Mouse (Mus musculus) NIH3T3 (cell line): ENCODE results near the gene Harbi1.
A peak's percentile ranks its signal among the peaks of the same experiment; 100 is the strongest.

ENCODE experiments used
- DNase-seq: peaks from one replicate; pipeline ENCODE4 v3.0.0-alpha.2; 2012; ENCODE audit warnings: low read depth

Harbi1 gene

DNA sequence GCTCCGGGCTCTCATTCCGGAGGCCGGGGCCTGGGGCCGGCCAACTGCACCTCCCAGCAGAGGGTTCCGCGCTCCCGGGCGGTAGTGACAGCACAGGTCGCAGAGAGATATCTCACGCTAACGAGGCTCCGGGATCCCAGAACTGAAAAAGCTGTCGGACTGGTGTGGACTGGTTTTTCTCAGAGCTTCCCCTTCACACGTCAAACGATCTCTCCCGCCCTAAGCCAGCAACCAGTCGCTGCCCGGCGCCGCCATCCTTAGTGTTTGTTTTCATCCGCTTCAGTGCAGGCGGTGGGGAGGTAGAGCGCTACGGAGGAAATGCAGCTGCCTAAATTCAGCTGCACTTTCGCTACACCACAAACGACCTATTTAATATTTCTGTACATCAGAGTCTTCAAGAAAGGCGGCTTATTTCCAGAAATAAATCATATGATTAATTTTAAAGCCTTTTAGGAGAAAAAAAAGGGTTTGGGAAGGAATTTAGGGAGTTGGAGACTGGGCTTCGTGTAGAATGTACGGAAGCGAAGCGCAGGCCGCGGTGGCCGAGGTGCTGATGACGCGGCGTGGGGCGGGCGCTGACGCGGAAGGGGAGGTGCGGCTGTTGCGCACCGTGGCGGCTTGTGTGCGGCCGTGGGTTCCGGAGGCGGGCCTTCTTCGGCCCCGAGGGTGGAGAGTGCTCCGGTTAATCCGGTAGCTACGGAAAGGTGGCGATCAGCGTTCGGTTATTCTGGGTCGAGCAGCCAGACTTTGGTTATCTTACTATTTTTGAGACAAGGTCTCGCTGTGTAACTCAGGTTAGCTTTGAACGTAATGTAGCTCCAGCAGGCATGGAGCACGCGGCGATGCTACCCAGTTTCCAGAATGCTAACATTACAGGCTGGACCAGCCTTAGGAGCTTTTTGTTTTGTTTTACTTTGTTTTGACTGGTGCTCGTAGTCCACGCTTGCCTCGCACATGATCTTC lies at the start of gene Harbi1, which contains the start of gene Atg13:
Gene Harbi1, plus strand, starts transcription at position 581 of the 963 bp plus-strand sequence.
Gene Atg13, minus strand, starts transcription at position 305 of the 963 bp plus-strand sequence.
- peak; percentile 95 for DNase-seq

DNA sequence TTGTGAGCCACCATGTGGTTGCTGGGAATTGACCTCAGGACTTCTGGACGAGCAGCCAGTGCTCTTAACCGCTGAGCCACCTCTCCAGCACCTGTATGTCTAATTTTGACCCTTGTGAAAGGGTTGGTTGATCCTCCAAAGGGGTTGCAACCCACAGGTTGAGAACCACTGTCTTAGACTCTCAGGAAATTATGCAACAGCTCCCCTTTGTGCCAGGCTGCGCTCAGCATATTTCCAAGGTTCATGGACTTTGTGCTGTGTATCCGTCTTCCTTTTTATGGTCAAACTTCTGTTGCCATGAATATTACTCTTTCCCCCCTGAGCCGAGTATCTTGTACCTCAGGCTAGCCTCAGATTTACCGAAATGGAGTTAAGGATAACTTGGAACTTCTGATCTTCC lies 49.7 kb upstream of the Harbi1 start:
- no peak for DNase-seq

DNA sequence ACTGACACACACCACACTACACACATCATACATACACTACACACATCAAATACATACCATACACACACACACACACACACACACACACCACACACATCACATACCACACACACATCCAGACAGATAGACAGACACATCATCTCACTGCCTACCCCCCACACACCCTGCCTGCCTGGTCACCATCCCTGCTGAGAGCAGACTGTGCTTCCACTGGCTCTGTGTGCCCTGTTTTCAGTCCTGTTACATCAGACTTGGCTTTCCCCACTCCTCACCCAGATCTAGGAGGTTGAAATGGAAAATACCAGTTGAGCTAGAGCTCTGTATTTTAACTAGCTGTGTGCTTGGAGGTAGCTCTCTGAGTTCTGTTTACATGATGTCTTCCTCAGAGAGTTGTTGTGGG lies 45.9 kb upstream of the Harbi1 start:
- DNase-seq: no peak

DNA sequence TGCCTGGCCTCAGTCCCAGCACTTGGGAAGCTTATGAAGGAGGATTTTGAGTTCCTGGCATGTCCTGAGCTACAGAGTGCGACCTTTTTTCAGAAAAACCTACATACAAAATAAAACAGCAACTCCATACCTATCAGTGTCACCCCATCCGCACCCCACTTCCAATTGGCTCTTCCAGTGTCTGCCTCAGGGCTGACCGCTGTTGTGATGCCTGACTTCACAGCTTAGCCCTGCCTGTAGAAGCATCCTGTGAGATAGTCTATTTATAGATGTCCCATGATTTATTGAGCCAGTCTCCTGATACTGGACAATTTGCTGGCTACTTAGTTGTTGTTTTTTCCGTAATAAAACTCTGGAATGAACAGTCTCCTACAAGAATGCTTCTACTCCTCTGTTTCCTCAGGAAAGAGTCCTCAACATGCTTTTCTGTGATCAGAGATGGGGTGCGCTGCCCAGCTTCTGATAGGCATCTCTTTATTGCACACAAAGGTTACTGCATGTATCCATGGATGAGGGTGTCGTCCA lies 44.2 kb upstream of the Harbi1 start:
- DNase-seq: no peak

DNA sequence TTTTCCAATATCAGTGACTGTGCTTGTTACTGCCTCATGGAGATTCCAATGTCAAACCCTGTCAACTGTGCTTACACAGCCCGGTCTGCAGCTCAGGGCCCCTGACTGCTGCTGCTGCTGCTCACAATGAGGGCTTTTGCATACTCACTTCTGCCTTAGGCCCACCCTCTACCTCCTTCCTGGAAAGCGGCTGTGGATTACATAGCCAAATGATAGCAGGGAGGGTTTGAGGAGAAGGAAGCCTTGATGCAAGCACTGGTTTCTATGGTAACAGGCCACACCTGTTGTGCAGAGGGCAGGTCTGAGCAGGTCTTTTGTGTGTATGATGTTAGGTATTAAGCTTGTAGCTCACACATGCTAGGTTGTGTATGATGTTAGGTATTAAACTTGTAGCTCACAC lies 42.9 kb upstream of the Harbi1 start:
- no peak for DNase-seq

DNA sequence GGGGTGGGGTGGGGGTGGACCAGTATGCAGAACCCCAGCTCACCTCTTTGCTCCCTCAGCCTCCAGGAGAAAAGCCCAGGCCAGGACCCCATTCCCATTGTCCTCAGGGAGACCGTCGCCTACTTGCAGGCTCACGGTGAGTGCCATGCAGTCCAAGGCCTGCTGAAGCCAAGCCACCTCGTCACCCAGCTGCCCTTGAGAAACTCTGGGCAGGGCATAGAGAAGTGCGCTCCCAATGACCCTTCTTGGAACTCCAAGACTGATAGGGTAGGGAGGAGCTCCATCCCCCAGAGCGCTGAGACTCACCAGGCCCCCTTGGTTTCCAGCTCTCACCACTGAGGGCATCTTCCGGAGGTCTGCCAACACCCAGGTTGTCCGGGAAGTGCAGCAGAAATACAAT lies 41.3 kb upstream of the Harbi1 start:
- no peak for DNase-seq

DNA sequence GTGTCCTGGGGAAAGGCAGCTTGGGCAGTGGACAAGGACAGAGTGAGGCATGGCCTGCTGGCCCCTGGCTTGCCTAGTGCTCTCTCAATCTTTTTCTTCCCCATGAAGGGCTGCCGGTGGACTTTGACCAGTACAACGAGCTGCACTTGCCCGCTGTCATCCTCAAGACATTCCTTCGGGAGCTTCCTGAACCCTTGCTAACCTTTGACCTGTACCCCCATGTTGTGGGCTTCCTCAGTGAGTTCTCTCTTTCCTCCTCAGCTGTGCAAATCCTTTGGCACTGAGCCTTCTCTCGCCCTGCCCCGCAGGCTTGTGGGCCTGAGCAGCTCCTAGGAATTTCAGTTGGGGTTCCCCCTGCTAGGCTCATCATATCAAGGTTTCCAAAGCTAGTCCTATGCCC lies 40.6 kb upstream of the Harbi1 start:
- DNase-seq: no peak

DNA sequence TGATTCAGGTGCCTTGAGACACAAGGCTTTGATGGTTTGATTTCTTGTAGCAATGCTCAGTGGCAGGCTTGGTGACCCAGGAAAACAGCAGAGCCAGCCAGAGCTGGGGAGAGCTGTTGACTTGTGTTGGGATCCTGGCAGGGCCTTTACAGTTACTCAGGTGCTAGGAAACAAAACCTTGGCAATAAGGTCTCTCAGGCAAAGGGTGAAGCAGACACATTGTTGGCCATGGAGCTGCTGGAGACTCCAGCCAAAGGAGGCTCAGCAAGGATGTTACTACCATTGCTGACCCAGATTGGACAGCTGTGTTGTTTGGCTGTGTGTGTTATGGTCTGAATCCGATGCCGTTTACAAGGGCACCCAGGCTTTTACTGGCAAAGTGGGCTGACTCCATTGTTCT lies 37.1 kb upstream of the Harbi1 start:
- DNase-seq: no peak

DNA sequence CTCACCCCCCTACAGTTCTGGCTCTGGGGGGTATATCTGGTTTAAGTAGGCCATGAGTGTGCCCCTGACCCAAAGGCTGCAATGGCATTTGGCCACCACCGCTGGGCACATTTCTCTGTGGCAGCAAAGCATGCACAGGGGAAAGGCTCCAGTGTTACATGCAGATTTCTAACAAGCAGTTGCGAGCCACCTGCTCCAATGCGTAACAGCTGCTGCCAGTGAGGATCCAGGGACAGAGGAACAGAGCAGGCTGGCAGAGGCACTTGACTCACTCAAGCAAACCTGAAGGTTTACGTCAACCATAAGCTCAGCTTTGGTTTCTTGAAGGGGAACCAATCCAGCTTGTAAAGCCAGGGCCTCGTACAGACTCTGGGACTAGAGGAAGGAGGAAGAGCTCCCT lies 35.8 kb upstream of the Harbi1 start:
- DNase-seq: no peak

DNA sequence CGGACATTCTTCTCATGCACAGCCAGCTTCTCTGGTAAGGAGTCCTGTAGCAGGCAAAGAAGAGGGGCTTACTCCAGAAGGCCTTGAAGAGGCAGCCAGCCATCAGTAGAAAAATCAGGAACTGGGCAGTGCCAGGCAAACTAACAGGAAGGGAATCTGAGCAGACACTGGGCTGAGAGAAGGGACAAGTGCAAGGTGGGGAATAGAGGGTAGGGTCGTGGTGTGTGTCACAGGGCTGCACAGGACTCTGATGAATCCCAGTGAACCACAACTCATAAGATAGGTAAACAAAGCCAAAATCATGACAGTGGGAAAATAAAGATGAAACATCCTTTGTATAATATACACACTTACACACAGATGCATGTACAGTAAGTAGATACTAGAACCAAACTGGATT lies 34.2 kb upstream of the Harbi1 start:
- no peak for DNase-seq

DNA sequence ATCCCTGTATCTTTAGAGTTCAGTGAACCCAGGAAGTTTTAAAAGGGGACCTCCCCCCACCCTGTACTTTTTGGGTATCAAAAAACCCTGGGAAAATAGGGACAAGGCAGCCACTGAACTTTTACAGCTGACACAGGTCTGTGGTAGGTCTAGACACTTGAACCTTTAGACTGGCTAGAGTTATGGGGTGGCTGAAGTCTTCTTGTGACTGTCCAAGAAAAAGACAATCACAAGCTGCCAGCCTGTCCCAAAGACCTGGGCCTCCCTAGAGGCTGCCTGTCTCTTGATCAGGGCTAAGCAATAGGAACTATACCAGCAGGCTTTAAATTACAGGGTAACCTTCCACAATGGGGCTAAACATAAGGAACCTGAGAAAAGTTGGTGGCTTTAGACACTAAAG lies 33.7 kb upstream of the Harbi1 start:
- no peak for DNase-seq

DNA sequence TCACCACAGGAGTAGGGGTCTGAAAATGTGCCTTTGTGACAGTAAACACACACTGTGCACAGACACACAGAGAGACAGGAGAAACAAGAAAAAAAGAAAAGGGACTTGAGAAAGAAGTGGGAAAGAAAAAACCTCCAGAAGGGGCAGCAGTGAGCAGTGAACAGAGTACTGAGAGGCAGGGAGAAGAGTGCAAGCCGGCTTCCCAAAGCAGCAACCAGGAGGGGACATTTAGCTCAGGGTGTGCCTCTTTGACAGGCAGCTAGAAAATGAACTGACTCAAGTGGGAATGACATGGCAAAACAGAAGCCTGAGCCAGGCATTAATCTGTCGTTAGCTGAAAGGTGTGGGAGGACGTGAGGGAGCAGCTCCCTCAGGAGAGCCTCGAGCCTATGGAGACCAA lies 27.8 kb upstream of the Harbi1 start:
- peak; percentile 77 for DNase-seq

DNA sequence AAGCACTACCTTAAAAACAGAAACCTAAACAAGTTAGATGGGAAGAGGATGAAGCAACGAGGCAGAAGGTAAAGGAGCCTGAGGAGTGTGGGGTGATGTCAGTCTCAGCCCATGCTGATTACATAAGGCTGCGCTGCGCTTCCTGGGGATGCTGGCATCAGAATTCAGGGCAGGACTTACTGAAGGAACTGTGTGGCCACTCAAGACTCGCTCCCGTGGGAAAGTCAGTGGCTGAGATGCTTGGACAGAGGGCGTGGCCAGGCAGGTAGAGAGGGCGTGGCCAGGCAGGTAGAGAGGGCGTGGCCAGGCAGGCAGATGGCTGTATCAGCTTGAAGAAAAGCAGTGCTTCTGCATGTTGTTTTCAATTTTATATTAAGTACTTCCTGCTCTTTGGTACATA lies 26.7 kb upstream of the Harbi1 start:
- no peak for DNase-seq

DNA sequence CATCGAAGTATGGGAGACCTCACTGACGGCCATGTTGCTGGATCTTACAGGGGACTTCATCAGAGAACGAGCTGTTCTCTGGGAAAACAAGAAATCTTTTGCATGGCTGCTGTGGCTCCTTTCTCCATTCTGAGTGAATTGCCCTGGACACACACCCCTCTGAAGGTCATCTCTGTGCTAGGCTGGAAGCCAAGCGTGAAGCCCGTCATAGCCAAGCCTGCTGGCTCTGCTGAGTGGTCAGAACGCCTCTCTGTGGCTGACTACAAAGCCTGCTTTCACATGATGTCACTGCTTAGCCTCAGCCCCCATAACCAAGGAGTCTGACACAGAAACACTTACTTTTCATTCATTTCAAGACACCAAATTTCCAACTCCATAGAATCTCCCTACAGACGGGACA lies 21.2 kb upstream of the Harbi1 start:
- DNase-seq: no peak

DNA sequence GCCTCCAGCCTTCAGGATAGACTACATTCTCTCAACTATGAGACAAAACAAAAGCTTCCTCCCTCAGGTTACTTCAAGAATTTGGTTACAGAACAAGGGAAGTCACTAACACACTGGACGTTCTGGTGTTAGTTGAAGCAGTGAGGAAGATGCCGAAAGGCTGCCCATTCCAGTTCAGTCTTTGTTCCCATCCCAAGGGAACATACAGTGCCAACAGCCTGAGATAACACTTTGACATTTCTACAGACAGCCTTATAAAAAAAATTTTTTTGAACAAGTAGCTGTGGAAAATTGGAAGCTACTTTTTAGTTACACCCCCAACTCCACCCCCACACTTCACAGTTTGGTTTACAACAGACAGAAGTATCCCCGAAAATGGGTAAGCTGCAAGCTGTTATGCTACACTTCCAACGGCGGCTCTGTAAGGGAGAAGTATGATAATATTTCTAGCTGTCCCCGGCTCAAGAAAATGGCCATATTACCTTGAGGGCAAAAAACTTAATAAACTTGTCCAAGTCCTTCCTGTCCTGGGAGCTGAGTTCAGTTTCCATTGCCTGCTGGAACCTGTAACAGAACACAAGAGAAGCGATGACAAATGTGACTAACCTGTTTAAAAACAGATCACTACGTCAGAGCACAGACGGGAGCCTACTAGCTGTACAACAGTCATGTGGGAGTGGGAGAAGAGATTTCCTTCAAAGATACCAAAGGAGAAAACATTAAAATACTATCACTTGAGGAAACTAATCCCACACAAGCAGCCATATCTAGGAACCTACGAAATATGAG lies 15.0 kb upstream of the Harbi1 start:
- no peak for DNase-seq

DNA sequence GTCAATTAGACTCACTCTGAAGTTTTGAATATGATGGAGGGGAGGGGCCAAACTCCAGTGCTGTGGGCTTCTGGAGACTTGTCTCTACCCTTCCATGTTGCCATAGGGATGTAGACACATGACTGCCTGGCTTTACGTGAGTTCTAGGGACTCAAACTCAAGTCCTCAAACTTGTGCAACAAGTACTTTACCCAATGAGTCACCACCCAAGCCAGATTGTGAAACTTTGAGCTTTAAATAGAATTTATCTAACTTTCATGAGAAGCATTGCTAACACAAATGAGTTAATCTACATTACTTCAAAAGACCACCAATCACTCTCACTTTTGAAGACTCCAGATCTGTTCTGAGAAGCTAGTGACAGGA lies 14.4 kb upstream of the Harbi1 start:
- DNase-seq: peak; percentile 80

DNA sequence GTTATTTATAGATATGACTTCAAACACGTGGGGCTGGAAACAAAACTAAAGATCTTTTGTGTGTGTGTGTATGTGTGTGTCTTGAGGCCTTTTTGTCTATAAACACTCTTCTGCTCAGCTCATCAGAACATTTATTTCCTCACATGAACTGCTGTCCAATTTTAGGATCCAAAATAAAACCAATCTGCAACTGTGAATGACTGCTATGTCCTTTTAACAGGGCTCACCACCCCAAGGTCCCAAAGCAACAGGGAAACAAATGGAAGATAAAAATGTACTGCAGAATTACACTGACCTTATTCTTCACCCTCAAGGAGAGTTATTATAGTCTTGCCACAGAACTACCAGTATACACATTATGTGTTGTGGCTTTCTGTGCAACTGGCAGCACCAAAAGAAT lies 11.4 kb upstream of the Harbi1 start:
- no peak for DNase-seq

DNA sequence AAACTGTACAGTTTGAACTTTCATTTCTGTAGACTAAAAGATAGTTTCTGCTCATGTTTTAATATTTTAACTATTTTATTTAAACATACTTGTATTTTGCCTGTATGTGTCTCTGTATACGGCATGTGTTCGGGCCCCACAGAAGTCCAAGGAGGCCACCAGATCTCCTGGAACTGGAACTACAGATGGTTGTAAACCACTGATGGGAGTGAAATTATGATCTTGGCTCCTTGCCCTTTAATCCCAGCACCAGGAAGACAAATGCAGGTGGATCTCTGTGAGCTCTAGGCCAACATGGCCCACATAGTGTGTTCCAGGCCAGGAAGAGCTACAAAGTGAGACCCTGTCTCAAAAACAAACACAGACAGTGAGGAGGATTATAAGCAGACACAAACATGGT lies 9.3 kb upstream of the Harbi1 start:
- no peak for DNase-seq

DNA sequence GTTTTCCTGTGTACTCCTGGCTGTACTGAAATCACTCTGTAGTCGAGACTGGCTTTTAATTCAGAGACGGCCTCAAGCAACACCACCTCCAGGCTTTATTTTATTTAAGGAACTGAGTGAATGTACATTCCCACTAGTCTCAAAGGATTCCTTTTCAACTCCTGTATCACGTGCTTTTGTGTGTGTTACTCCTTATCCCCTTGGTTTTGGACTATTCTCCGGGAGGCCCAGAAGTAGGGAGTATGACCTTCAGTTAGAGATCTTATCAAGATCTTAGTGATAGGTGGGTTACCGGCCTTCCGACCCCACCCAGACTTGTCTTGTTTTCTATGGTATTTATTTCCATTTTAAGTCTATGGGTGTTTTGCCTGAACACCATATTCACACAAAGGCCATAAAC lies 4.9 kb upstream of the Harbi1 start:
- no peak for DNase-seq

DNA sequence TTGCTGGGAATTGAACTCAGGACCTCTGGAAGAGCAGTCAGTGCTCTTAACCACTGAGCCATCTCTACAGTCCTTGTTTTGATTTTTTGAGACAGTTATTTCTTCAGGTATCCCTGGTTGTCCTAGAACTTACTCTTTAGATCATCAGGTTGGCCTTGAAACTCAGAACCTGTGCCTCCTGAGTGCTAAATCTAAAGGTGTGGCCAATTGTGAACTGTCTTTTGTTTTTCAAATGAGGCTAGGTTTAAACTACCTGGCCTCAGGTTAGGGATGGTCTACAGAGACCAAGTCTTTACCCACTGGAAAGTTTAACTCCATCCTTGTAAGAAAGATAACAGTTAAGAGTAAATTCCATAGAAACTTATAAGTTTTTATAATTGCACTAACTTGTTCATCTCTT lies 4.2 kb upstream of the Harbi1 start:
- DNase-seq: no peak

DNA sequence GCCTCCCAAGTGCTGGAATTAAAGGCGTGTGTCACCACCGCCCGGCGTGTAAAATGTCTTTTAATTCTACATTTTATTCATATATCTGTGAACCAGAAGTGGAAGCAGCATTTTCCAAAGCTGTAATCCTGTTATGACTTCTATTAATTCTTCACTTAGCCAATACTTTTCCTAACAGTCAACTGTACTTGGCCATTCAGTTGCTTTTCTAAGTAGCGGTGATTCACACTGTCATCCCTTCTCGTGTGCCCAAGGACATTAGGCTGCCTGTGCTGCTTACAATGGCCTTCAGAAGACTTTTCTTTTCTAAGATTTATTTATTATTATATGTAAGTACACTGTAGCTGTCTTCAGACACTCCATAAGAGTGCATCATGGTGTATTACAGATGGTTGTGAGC lies 2.3 kb upstream of the Harbi1 start:
- DNase-seq: no peak

DNA sequence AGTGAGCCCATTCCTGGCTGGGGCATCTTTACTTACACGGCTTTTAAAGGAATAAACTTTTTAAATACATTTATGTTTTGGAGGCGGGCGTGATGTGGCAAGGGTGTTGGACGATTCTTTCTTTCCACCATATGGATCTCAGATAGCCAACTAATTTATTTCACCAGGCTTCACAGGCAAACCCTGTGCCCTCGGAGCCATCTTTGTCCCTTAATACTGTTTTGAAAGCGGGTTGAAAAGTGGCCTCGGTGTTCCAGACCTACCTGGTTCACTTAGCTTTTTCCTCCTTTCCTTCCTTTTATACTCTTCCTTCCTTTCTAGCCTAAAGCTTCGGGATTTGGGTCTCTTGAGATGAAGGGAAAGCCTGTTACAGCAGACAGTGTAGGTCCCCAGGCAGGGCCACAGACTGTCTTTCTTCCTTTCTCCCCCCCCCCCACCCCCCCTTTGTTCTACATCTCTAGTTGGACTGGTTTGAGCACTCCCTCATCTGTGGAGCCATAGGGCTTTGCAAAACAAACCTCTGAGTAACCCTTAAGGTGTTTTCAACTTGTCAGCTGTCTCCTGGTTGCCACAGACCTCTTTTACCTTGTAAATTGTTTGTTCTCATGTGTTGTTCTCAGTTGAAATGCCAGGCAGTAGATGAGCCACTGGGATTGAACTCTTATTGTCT lies 739 bp downstream of the Harbi1 start:
- peak; percentile 20 for DNase-seq
